Mouse (Mus musculus) heart, postnatal 4 days (tissue): ENCODE data around the gene Ppl. TPM values are rescaled to one million over a fixed set of nuclear protein-coding genes. Genes with fewer than 3 reads are reported as not detected.

Experiments
- DNase-seq: peaks from one replicate; pipeline ENCODE4 v3.0.0; 2021
- total RNA-seq, 2 experiments: library from RNA; stranded (reverse); gene quantifications; 2 replicates each; pipeline ENCODE4 v1.2.3; 2021

Ppl gene
- total RNA-seq, 2 experiments from 2014 or later, result 2.4 to 2.5 TPM

- DNase-seq, result no peak
These were observed 8.7 kb downstream of the Ppl start for GRCm38 (mm10) chr16:5123476-5123875.

DNA sequence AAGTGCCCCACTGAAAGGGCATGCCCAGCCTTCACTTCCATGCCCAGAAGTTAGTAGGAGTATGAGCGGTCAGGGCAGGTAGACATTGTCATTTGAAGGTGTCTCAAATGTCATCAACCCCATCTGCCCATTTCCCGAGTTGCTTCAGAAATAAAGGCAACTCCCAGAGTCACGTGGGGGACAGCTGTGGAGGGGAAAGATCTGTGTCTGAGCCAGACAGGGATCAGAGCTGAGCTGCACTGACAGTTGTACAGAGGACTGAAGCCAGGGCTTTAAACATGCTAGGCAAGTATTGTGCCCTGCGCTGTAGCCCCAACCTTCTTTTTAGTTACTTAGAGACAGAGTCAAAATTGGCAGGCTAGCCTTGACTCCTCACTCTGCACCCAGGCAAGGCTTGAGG, 12.4 kb downstream of the Ppl start:
- DNase-seq, result no peak

GRCm38 (mm10) chr16:5119385-5119784, 12.8 kb downstream of the Ppl start:
- DNase-seq, result no peak

GRCm38 (mm10) chr16:5113582-5113981, 18.6 kb downstream of the Ppl start:
- DNase-seq, result no peak

- DNase-seq, result no peak
These were observed 19.1 kb downstream of the Ppl start for GRCm38 (mm10) chr16:5113002-5113550.

DNA sequence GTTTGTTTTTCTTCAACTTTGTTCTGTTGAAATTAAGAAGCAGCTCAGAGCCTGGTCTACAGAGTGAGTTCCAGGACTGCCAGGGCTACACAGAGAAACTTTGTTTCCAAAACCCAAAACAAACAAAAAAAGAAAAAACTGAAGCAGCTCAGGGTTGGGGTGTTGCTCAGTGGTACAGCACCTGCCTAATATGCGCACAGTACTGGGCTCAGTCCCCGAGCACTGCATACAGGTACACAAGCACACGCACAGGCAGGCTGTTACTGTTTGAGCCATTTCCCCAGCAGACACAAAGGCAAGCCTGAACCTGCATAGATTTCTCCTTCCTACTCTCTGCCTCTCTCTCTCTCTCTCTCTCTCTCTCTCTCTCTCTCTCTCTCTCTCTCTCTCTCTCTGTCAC, 21.2 kb downstream of the Ppl start:
- DNase-seq, result no peak

- DNase-seq, result no peak
These were observed 22.3 kb downstream of the Ppl start for GRCm38 (mm10) chr16:5109877-5110276.

DNA sequence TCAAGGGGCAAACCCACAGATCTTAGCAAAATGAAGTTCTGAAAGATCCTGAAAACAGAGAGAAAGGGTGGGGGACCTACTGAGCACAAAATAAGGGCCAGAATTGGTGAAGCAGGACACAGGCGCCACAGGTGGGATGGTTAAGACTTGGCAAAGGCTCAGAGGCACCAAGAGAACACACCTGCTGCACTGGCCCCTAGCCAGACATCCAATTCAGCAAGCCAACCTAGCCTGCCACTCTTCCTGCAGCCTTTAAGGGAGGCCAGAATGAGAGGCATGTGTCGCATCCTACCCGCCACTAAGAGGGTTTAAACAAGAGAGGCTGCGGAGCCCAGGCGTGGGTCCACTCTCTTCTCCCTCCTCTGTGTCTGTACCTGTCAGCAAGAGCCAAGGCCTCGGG, 31.2 kb downstream of the Ppl start:
- no peak for DNase-seq

DNA sequence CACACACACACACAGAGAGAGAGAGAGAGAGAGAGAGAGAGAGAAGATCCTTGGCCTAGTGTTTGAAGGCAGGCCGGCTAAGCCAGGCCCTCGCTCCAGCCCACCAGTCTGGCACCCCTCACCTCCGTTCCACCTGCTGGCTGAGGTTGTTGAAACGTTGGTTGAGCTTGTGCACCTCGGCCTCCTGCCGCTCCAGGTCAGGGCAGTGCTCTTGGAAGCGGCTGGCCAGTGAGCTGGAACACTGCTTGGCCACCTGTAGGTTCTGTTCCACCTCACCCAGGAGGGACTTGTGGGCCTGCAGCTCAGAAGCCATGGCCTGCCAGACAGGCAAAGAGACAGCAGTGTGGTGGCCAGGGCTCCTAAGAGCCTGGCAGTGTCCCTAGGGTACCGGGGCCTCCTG, 35.7 kb downstream of the Ppl start:
- no peak for DNase-seq

DNA sequence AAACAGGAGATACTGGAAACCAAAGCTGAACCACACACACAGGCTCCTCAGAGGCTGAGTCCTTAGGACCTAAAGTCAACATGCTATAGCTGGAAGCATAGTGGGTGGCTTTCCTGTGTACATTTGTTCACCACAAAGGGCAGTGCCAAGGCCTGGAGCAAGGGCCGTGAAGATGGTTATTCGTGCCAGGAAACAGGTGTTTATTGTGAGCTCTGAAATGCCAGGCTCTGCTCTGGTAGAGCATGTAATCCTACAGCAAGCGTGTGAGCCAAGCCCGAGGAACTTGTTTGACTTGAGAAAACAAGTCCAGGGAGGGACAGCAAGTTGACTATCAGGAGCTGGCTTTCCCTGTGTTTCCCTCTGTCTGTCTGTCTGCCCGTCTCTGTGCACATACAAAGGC, 38.9 kb downstream of the Ppl start:
- DNase-seq, result no peak

DNA sequence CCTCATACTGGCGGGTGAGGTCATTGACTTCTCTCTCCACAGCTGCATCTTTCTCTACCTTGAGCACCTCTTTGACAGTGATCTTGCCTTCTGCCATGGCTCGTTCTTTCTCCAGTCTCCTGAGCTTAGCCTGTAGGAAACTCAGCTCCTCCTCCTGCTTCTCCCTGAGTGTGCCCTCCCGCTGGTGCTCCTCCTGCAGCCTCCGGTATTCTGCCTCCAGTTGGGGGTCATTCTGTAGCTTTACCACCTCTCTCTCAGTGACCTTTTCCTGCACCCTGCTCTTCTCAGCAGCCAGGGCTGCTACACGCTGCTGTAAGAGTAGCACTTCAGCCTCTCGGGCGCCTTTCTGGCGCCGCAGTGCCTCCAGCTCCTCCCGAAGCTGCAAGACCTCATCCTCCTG, 43.2 kb downstream of the Ppl start:
- no peak for DNase-seq

DNA sequence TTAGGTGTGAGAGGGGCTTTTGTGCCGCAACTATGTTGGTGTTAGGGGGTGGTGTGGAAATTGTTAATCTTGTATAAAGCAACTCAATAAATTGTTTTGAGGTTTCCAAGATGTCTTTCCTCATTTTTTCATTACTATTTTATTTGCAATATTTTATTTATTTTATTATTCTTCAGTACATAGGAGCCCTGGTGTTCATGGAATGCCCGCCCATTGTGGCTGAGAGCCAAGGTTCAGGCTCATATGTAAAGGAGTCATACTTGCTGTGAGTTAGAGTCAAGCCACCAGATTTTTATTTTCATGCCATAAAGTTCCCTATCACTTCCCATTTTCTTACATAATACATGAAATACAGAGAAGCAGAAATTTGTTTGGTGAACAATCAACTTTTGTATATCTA, 46.0 kb downstream of the Ppl start:
- DNase-seq, result no peak

DNA sequence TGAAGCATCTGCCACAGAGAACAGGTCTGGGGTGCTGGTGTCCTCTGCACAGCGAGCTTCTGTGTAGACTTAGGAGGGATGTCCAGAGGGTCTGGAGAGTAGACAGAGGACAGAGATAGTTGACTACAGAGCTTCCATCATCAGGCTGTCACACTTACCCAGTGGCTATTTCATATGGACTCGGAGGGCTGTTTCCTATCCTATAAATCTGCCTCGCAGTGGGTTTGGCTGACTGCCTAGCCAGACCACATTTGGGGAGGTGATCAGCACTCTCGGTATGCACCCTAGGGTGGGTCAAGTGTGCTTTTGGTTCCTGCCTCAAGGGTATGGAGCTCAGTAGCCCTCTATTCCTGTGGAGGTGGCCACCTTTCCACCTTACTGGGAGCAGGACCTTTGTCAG, 47.0 kb downstream of the Ppl start:
- DNase-seq, result no peak

DNA sequence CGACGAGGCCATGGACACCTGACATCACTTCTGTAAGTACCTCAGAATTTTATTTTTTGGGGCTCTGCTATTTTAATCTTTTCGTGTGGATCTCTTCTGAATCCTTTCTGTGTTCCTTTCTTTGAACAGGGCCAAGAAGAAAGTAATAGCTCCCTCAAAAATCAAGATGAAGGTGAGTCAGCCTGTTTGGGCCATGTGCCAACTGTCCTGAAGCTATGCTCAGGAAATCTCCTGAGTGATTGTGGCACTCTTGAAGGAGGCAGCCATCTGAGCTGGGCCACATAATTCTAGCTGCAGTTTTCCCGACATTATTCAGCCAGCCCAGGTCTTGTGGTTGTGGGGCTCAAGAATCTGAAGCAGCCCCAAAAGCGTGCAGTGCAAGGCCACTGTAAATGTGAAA, 57.9 kb downstream of the Ppl start:
- DNase-seq, result no peak

DNA sequence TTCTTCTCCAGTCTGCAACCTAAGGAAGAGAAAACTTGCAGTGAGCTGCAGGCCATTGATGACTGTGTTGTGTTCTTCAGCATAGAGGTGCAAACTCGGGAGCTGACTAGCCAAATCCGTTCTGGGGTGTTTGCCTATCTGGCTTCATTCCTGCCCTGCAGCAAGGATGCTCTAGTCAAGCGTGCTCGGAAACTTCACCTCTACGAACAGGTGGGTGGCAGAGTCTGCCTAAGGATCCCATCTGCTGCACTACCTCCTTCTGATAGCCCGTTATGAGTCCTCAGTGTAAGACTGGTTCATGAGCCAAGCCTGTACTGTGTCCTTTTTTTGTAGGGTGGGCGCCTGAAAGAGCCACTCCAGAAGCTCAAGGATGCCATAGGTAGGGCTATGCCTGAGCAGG, 60.2 kb downstream of the Ppl start:
- DNase-seq, result no peak

- no peak for DNase-seq
These were observed 61.9 kb downstream of the Ppl start for GRCm38 (mm10) chr16:5070321-5070720.

- no peak for DNase-seq
These were observed 68.7 kb downstream of the Ppl start for GRCm38 (mm10) chr16:5063472-5063871.

DNA sequence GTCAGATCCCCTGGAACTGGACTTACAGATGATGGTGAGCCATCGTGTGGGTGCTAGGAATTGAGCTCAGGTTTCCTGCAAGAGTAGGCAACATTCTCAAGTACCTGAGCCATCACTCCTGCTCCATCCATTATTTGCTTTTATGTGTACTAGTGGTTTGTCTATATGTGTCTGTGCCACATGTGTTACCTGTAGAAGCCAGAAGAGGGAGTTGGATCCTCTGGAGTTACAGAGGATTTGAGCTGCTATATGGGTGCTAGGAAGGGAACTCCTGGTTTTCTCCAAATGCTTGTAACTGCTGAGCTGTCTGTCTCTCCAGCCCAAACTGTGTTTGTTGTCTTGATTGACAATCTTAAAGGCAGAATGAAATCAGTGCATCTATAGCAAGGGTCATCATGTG, 74.1 kb downstream of the Ppl start:
- DNase-seq, result peak; percentile 17

- DNase-seq, result peak; percentile 82
These were observed 81.7 kb downstream of the Ppl start for GRCm38 (mm10) chr16:5050251-5051110.

- DNase-seq, result peak; percentile 99
These were observed 82.4 kb downstream of the Ppl start, which contains the start of the genes Glyr1 and Ubn1 for GRCm38 (mm10) chr16:5049774-5050234. Gene Glyr1, minus strand, starts transcription at chr16:5049863. Gene Ubn1, plus strand, starts transcription at chr16:5050057.

DNA sequence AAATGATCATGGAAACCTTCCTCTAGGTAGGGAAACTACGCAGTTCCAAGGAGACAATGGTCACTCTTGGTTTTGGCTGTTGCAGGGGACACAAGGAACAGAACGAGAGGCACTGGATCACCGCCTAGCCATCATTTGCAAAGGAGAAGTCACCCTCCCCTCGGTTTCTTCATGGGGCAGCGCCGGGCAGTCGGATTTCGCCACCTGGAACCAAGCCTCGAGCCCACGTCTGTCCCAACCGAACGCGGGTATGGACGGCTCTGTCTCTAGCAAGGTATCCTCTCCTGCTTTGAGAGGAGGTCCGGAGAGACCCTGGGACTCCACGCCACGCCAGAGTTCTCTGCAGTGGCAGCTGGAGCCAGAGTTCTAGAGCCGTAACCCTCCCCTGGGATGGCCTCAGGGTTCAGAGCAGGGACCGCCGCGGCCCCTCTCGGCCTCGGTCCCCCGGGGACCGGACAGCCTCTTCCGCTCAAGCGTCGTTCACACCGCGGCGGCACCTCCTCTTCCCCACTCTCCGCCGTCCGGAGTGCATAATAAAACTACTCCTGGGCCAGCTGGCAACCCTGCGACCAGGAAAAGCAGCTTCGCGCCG, 82.9 kb downstream of the Ppl start:
- DNase-seq, result no peak

DNA sequence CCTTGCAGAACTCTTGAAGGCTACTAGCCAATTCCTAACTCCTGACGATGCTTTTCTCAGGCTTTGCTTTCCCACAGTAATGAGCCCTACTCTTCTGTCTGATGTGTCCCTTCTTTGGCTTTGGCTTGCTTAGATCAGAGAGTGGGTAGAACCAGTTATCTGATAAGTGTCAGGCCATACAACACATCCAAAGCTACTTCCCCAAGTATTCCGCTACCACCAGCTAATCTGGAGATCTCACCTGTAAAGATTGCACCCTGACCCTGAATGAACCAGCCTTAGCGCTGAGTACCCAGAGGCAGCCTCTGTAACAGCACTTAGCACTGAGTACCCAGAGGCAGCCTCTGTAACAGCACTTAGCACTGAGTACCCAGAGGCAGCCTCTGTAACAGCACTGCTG, 86.9 kb downstream of the Ppl start:
- DNase-seq, result no peak

- peak; percentile 22 for DNase-seq
These were observed 95.5 kb downstream of the Ppl start for GRCm38 (mm10) chr16:5036649-5037234.
